Mouse (Mus musculus) lung, adult 2 months (tissue): ENCODE measurements around the gene Pde6h.

ENCODE experiments used
- CTCF ChIP-seq: fragments of 200-500 bp; IDR thresholded peaks from 2 replicates; pipeline ENCODE4 v1.5.1; 2011; ENCODE audit warnings: mild to moderate bottlenecking, low read length, control low read depth; ENCODE audit not compliant: insufficient read depth
- POLR2A ChIP-seq: fragments of 200-500 bp; IDR thresholded peaks from 2 replicates; pipeline ENCODE4 v1.6.1; 2011; ENCODE audit warnings: low read depth, mild to moderate bottlenecking, control low read depth, low read length, borderline replicate concordance; ENCODE audit errors: extremely low read depth

- TF ChIP-seq CTCF (no peak), POLR2A (no peak)
These were observed 5.7 kb upstream of the Pde6h start for GRCm38 (mm10) chr6:136917885-136918284.
